Mouse (Mus musculus): ENCODE results near the gene Gpr157. TPM values are rescaled to one million over a fixed set of nuclear protein-coding genes. Genes with fewer than 3 reads are reported as not detected.

Gpr157 gene
- total and polyA plus RNA-seq, 3 experiments: 0.19 to 0.88 TPM; not detected in 1

DNA sequence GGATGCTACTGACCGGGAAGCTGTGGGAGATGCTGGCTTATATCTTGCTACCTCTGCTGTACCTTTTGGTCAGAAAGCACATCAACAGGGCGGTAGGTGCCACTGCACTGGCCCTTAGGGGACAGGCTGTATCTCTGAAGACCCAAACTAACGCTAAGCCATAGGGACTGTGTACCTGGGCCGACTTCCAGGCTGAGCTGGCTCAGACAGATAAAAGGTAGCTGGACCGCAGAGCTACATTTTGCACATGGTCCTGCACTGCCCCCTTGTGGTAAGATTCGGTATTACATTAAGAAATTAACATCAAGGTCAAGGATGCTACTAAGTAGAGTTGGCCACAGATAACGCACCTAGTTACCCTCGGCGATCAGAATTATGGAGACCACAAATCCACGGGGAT, 11.7 kb downstream of the Gpr157 start (continued):
- TF ChIP-seq USF2 (IDR thresholded peaks at IDR 0.05; ENCODE audit: borderline replicate concordance in 1 of 2, insufficient read depth in 1 of 2, low read depth in 1 of 2, low read length in 2 of 2) (no peak), NELFE (IDR thresholded peaks at IDR 0.05; ENCODE audit: low read depth, low read length) (no peak), MAFK (IDR thresholded peaks at IDR 0.05; ENCODE audit: borderline replicate concordance, low read depth, low read length) (no peak), UBTF (IDR thresholded peaks at IDR 0.05; ENCODE audit: borderline replicate concordance, insufficient read depth, low read depth, low read length) (no peak), TBP (IDR thresholded peaks at IDR 0.05; ENCODE audit: low read depth, low read length) (no peak), CHD1 (IDR thresholded peaks at IDR 0.05; ENCODE audit: low read depth, low read length) (no peak), NRF1 (IDR thresholded peaks at IDR 0.05; ENCODE audit: insufficient read depth, low read depth, low read length, poor library complexity, severe bottlenecking) (no peak), MYB (IDR thresholded peaks at IDR 0.05; ENCODE audit: low read depth, low read length) (no peak)

- H3K36me3 ChIP-seq (ENCODE audit: control insufficient read depth in 1 of 2, insufficient read depth in 2 of 2, low read length in 2 of 2): no peaks in the 10 kb centered on the region
- peaks cover 0 to 2% of the 10 kb centered on the region in 2 experiments; a peak in 2 of 4 replicates for H3K27me3 ChIP-seq (ENCODE audit: control insufficient read depth in 1 of 2, insufficient read depth in 2 of 2, low read length in 2 of 2)
- H3K27ac ChIP-seq (ENCODE audit: control insufficient read depth, low read depth, low read length): no peak overlapping the region
- no peak for DNase-seq (ENCODE audit: low read depth, low spot score)
- H3K79me2 ChIP-seq (ENCODE audit: control insufficient read depth, insufficient read depth, low read length, poor library complexity): no peaks in the 10 kb centered on the region
- H3K4me1 ChIP-seq (ENCODE audit: control insufficient read depth in 1 of 2, insufficient read depth in 2 of 2, low read length in 2 of 2): no peaks in the 10 kb centered on the region
- TF ChIP-seq E2F4 (IDR thresholded peaks at IDR 0.05; ENCODE audit: borderline replicate concordance, low read depth, low read length): no peak
- no peak for TF ChIP-seq ETS1 (IDR thresholded peaks at IDR 0.05; ENCODE audit: low read depth, low read length)
- TF ChIP-seq UBTF (IDR thresholded peaks at IDR 0.05; ENCODE audit: borderline replicate concordance, insufficient read depth, low read depth, low read length): no peak
- H3K9me3 ChIP-seq (replicated peaks; ENCODE audit: insufficient read depth, low read length): no peaks in the 10 kb centered on the region
- H3K9ac ChIP-seq (ENCODE audit: control insufficient read depth, low read depth, low read length, poor library complexity, severe bottlenecking): no peak overlapping the region
- H3K4me3 ChIP-seq (ENCODE audit: control insufficient read depth in 1 of 2, insufficient read depth in 1 of 2, low read depth in 2 of 2, low read length in 2 of 2): no peak overlapping the region
These were observed 15.7 kb downstream of the Gpr157 start for GRCm38 (mm10) chr4:150102822-150103221.

DNA sequence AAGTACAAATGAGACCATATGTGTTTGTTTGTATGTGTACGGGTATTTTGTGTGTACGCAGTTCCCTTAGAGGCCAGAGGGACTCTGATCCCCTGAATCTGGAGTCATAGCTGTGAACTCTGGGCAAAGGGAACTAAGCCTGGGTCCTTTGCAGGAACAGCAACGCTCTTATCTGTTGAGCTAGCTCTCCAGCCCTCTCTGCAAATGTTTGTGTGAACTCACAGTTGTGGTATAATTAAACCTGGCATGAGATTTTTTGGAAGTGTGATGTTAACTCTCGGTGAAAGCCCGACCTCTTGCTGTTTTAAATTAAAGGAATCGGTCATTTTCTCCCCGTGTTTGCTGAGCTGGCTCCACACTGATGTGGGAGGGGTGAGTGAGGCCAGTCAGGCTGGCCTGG, 18.5 kb downstream of the Gpr157 start:
- Histone ChIP-seq H3K27ac (ENCODE audit: control insufficient read depth, low read depth, low read length) (no peak overlapping the region), H3K4me3 (ENCODE audit: control insufficient read depth in 1 of 2, insufficient read depth in 1 of 2, low read depth in 2 of 2, low read length in 2 of 2) (no peak overlapping the region), H3K4me1 (ENCODE audit: control insufficient read depth in 1 of 2, insufficient read depth in 2 of 2, low read length in 2 of 2) (no peaks in the 10 kb centered on the region), H3K36me3 (ENCODE audit: control insufficient read depth in 1 of 2, insufficient read depth in 2 of 2, low read length in 2 of 2) (no peaks in the 10 kb centered on the region), H3K79me2 (ENCODE audit: control insufficient read depth, insufficient read depth, low read length, poor library complexity) (no peaks in the 10 kb centered on the region), H3K27me3 (ENCODE audit: control insufficient read depth in 1 of 2, insufficient read depth in 2 of 2, low read length in 2 of 2) (peaks cover 0 to 2% of the 10 kb centered on the region in 2 experiments; a peak in 2 of 4 replicates), H3K9ac (ENCODE audit: control insufficient read depth, low read depth, low read length, poor library complexity, severe bottlenecking) (no peak overlapping the region), H3K9me3 (replicated peaks; ENCODE audit: insufficient read depth, low read length) (no peaks in the 10 kb centered on the region)
- TF ChIP-seq BHLHE40 (IDR thresholded peaks at IDR 0.05; ENCODE audit: borderline replicate concordance, low read depth, low read length): no peak
- no peak for TF ChIP-seq SIN3A (IDR thresholded peaks at IDR 0.05; ENCODE audit: low read length)
- TF ChIP-seq USF2 (IDR thresholded peaks at IDR 0.05; ENCODE audit: borderline replicate concordance in 1 of 2, insufficient read depth in 1 of 2, low read depth in 1 of 2, low read length in 2 of 2): no peak
- TF ChIP-seq MYC (IDR thresholded peaks at IDR 0.05; ENCODE audit: low read depth, low read length): no peak
- no peak for TF ChIP-seq MAFK (IDR thresholded peaks at IDR 0.05; ENCODE audit: borderline replicate concordance, low read depth, low read length)
- no peak for TF ChIP-seq ZKSCAN1 (IDR thresholded peaks at IDR 0.05; ENCODE audit: low read depth, low read length)
- no peak for TF ChIP-seq ELF1 (IDR thresholded peaks at IDR 0.05; ENCODE audit: low read depth, low read length)
- no peak for TF ChIP-seq ETS1 (IDR thresholded peaks at IDR 0.05; ENCODE audit: low read depth, low read length)
- no peak for TF ChIP-seq GATA1 (IDR thresholded peaks at IDR 0.05; ENCODE audit: low read depth, low read length)
- TF ChIP-seq MEF2A (IDR thresholded peaks at IDR 0.05; ENCODE audit: extremely low read depth, insufficient replicate concordance, low read depth, low read length, poor library complexity, severe bottlenecking): no peak
- no peak for TF ChIP-seq HCFC1 (IDR thresholded peaks at IDR 0.05; ENCODE audit: low read depth, low read length)
- TF ChIP-seq SMC3 (IDR thresholded peaks at IDR 0.05; ENCODE audit: low read depth, low read length): no peak
- no peak for TF ChIP-seq RCOR1 (IDR thresholded peaks at IDR 0.05; ENCODE audit: low read depth, low read length)
- no peak for TF ChIP-seq E2F4 (IDR thresholded peaks at IDR 0.05; ENCODE audit: borderline replicate concordance, low read depth, low read length)
- no peak for TF ChIP-seq ZNF384 (IDR thresholded peaks at IDR 0.05; ENCODE audit: low read depth, low read length)
- TF ChIP-seq RAD21 (IDR thresholded peaks at IDR 0.05; ENCODE audit: low read depth, low read length): no peak
- no peak for TF ChIP-seq POLR2A (IDR thresholded peaks at IDR 0.05; ENCODE audit: control insufficient read depth in 1 of 2, insufficient read depth in 1 of 2, low read depth in 1 of 2, low read length in 2 of 2, poor library complexity in 1 of 2)
- TF ChIP-seq MAX (IDR thresholded peaks at IDR 0.05; ENCODE audit: low read length): no peak
- no peak for TF ChIP-seq MYB (IDR thresholded peaks at IDR 0.05; ENCODE audit: low read depth, low read length)
- no peak for TF ChIP-seq ZC3H11A (IDR thresholded peaks at IDR 0.05; ENCODE audit: low read depth, low read length)
- DNase-seq (ENCODE audit: low read depth, low spot score): no peak

Data from MEL (cell line).